In genomic region chr11:100375127-100375526, GRCm38 (mm10) we compare ENCODE assay signal across 26 mouse cellular contexts. TPM values are rescaled to one million over a fixed set of nuclear protein-coding genes. Genes with fewer than 3 reads are reported as not detected.
"Had no signal": no experiment of that assay in that cellular context is flagged by ENCODE, and none has a peak within 500 bp of the region (broad histone marks: within the 10 kb centered on the region; RNA-seq: fewer than 3 reads in every experiment).

No protein-coding gene starts in this region.

- DNase-seq: kidney, adult 18-20 months; kidney, adult 9 months; liver, embryonic 13.5 days; lung, adult 2 months; retina, postnatal 1 day; right cerebral cortex, postnatal 25 days; spleen, adult 18-20 months; thymus, postnatal 25 days had no signal

- H3K9me3 ChIP-seq: liver, embryonic 13.5 days; megakaryocyte, embryonic 14.5 days; midbrain, embryonic 10.5 days; midbrain, embryonic 13.5 days; neural tube, embryonic 13.5 days; stomach, embryonic 15.5 days had no signal

- H3K4me1 ChIP-seq: liver, embryonic 13.5 days; neural tube, embryonic 13.5 days; stomach, embryonic 15.5 days had no signal

- ATAC-seq: midbrain, embryonic 13.5 days; midbrain, embryonic 16.5 days had no signal

- H3K9ac ChIP-seq: liver, embryonic 13.5 days; midbrain, embryonic 13.5 days; neural tube, embryonic 13.5 days; stomach, embryonic 15.5 days had no signal

- H3K4me3 ChIP-seq: liver, embryonic 13.5 days; megakaryocyte, embryonic 14.5 days; midbrain, embryonic 10.5 days; midbrain, embryonic 13.5 days; myocyte; neural tube, embryonic 13.5 days; stomach, embryonic 15.5 days had no signal

- H3K27me3 ChIP-seq: liver, embryonic 13.5 days; midbrain, embryonic 13.5 days; neural tube, embryonic 13.5 days; stomach, embryonic 15.5 days had no signal

- H3K27ac ChIP-seq: liver, embryonic 13.5 days; macrophage; midbrain, embryonic 10.5 days; midbrain, embryonic 13.5 days; neural tube, embryonic 13.5 days; stomach, embryonic 15.5 days had no signal

RNA-seq across cellular contexts. Expression of gene Hap1, which starts 19.2 kb away (rescaled TPM):
- total RNA-seq: monocyte, adult 5-6 weeks had no signal
- polyA plus RNA-seq: macrophage had no signal

RNA-seq across cellular contexts. Expression of gene P3h4, which starts 39.5 kb away (rescaled TPM):
- total RNA-seq: neutrophil, adult 5-6 weeks had no signal

RNA-seq across cellular contexts. Expression of gene Fkbp10, which starts 40.4 kb away (rescaled TPM):
- total RNA-seq: neutrophil, adult 5-6 weeks had no signal
- polyA plus RNA-seq: macrophage had no signal

RNA-seq across cellular contexts. Expression of gene Gast, which starts 40.9 kb away (rescaled TPM):
- total RNA-seq: layer of hippocampus, adult 8-10 months; layer of hippocampus, postnatal 10 days; left cerebral cortex, postnatal 36 days; liver, adult 2 months; monocyte, adult 5-6 weeks; neutrophil, adult 5-6 weeks had no signal
- polyA plus RNA-seq: kidney, embryonic 16.5 days; limb, embryonic 11.5 days; liver, adult 2 months; liver, embryonic 13.5 days; liver, embryonic 16.5 days; lung, adult 2 months; lung, embryonic 16.5 days; macrophage; midbrain, embryonic 10.5 days; myocyte; neural tube, embryonic 13.5 days had no signal
